Mouse (Mus musculus) CH12F3 (cell line): ENCODE measurements at regions not wholly inside any gene's neighbourhood (a gene's known extent, or its start where the extent isn't known, plus 50 kb on each side); places are given as distances from the start of the nearest gene placed in this dataset.

ENCODE experiments used
- in situ Hi-C: fragments of 300-500 bp; cut with MboI; formaldehyde crosslinking; loops from 2 replicates; pipeline ENCODE4 v1.14.3; 2020; ENCODE audit warnings: low sequenced_read_pairs

DNA sequence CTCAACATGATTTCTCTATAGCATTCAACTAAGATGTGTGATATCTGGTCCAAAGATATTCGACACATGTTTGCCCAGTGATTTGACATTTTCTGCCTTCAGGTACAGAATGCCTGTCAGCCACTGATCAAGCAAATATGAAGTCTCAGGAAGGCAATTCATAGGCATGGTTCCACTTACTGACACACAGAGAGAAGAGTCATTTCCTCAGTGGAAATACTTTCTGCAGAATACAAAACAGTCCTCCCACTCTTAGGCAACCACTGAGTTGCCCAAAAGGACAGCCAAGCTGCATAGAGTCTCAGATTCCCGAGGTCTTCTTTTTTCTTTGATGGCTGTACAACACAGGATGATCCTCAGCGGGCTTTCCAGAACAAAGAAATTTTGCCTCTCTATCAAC, 110.9 kb downstream of the Ndufa4 start:
- in situ Hi-C loops: loop anchor here (25.0 kb wide), 1 partner anchor 116 kb away; the partner anchor contains the start of genes Ndufa4 and Phf14

DNA sequence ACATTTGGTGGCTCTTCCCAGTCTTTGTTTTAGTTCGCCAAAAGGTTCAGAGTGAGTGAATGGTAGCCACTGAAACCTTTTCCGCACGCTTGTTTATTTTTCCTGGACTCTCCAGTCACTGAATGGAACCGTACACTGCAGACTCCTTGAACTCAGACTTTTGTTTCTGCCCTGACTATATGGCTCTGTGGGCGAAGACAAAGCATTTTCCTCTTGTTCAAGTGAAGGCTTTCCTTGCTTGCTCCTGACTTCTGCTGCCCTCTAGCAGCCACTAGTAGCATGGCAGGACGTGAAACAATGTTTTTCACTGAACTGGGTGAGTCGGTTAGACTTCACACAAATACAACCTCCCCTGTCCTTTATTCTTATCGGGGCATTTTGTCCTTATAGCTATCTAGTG, 113.9 kb downstream of the Ndufa4 start:
- in situ Hi-C loops: loop anchor here (25.0 kb wide), 1 partner anchor 119 kb away; the partner anchor contains the start of genes Ndufa4 and Phf14

DNA sequence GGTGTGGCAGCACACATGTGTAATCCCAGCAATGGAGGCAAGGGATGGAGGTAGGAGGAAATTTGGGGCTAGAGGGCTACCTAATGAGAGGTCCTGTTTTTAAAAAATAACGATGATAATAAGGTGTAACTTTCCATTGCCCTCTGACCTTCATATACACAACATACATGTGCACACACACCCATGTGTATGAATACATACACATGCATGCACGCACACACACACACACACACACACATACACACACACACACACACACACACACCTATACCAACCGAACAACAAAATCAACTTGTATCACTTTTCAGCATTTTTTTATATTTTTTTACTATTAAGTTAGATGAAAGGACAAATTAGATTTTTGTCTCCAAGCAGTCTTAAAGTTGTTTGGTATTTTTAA, 115.1 kb downstream of the Ndufa4 start:
- in situ Hi-C loops: loop anchor here (25.0 kb wide), 1 partner anchor 120 kb away; the partner anchor contains the start of genes Ndufa4 and Phf14

DNA sequence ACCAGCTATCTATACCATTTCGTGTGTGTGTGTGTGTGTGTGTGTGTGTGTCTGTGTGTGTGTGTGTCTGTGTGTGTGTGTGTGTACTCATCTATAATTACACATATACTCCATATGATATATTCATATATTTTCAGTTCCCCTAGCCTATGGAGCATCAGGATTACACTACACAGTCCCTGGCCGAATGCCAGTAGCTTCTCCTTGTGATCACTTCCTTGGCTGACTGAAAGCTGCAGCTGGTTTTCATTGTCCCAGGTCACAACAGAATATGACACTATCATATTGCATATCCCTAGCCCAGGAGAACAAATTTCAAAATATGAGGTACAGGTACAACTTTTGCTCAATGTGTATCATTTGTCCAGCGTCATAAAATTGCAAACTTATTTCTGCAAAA, 116.2 kb downstream of the Ndufa4 start:
- in situ Hi-C loops: loop anchor here (25.0 kb wide), 1 partner anchor 121 kb away; the partner anchor contains the start of genes Ndufa4 and Phf14

DNA sequence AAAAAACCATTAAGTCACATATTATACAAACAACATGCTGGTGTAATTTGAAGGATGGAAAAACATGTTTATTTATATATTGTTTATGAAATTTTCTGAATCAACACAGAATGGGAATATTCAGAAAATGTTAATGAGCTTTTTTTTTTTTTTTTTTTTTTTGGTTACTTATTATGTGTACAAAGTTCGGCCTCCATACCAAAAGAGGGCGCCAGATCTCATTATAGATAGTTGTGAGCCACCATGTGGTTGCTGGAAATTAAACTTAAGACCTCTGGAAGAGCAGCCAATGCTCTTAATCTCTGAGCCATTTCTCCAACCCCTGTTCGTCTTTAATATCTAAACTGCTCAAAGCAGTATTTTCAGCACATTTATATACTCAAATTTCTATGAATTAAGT, 133.3 kb downstream of the Ndufa4 start:
- in situ Hi-C loops: no loop called here

DNA sequence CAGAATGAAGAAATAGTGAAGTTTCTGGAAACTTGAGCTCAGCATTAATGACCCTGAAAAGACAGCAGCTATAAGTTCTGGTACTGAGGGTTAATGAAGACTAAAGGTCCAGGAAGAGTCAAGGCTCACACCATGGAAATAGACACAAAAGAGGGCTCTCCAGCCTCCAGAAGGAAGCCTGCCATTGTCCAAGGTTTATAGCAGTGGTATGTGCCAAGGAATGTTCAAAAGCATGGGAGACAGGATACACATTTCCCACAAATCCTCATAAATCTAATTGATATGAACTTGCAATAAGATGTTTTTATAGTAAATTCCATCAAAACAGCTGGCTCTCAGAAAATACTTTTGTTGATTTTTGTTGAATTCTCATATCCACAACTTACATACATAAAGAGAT, 144.4 kb downstream of the Ndufa4 start:
- in situ Hi-C loops: no loop called here

DNA sequence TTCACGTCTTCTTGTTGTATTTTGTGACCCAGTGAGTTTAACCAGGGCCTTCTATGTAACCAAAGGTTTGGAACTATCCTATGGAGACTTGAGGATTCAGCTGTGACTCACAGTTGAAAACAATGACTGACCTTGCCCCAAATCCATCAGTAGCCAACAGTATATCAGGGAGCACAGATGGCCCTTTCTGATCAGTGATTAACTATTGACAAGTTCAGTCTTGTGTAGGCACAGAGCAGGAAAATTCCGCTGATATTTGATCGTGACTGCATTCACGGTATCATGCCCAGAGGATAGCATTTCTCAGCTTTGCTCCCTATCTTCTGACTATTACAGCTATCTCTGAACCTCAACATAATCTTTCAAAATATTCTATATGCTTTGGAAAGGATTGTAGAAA, 169.6 kb downstream of the Ndufa4 start:
- in situ Hi-C loops: no loop called here

DNA sequence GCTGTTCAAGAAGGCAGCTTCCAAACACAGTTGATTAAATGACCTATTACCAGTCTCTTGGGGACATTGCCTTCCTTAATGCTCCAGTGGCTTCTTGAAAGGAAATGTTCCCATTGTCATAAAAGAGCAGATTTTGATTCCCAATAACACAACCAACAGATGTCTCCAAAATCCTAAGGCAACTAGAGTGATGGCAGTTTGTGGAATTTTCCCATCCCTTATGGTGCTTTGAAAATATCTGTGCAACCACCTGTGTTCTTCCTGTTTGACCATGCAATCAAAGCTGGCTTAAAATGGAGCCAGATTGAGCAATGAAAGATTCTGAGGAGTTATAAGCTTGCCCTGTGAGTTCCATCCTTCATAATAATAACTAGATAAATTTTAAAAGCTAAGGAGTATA, 176.2 kb downstream of the Ndufa4 start:
- in situ Hi-C loops: no loop called here

DNA sequence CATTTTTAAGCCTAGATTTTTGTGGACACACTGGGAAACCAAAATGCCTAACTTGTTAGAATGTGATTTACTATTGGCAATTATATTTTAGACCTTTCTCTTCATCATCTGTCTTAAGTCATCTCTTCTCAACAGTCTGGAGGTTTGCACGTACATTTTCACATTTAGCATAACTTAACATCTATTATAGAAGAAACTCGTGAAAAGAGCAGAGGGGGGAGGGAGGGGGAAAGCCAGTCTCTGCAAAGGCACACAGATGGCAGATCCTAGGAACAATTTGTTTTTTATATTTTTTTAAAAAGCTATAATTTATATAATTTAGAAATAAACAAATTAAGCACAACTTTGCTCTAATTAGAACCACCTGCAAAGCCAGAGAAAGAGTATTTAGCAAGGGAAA, 176.6 kb downstream of the Ndufa4 start:
- in situ Hi-C loops: no loop called here

DNA sequence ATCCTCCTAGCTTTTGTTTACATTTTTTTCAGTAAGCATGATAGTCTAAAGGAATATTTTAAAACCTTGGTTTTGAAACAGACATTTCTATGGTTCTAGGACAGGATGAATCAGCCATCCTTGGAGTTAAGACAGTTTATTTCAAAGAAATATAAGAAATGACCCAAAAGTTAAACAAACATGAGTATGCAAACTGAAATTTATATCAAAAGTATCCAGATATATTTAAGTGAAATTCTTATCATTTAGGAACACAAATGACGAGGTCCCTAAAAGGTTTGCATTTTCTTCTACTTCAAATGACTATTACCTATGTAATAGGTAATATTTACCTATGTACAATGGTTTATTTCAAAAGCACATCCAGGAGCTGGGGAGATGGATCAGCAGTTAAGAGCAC, 179.5 kb downstream of the Ndufa4 start:
- in situ Hi-C loops: no loop called here

DNA sequence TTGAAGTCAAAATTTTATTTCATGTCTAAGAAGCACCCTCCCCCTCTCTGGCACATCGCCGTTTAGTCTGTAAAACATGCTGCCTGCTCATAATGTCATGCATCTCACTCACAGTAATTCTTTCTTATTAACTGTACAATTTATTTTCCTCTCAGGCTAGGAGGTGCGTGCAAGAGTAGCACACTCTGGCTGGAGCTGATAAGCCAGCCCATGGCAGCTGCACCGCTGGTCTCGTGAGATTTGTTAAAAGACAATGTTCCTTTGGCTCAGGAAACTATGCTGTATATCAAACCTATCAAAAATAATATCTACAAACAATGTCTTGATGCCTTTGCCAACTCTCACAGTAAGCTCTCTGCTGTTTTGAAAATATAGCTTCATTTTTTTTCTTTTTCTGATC, 179.9 kb downstream of the Ndufa4 start:
- in situ Hi-C loops: no loop called here

DNA sequence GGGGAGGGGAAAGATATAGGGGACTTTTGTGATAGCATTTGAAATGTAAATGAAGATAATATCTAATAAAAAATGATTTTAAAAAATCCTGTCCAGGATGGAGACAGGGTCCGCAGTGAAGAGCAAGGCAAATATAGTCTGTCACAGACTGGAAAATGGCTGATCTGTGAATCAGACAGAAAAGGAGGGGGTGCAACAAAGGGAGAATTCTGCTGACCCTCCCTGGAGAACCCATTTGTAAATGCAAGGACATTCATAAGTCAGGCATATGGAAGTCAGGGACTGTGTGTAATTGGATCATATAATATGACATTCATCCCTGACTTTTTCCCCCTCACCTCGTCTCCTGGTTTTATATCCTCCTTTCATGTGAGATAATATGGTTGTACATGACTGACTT, 183.8 kb downstream of the Ndufa4 start:
- in situ Hi-C loops: no loop called here

DNA sequence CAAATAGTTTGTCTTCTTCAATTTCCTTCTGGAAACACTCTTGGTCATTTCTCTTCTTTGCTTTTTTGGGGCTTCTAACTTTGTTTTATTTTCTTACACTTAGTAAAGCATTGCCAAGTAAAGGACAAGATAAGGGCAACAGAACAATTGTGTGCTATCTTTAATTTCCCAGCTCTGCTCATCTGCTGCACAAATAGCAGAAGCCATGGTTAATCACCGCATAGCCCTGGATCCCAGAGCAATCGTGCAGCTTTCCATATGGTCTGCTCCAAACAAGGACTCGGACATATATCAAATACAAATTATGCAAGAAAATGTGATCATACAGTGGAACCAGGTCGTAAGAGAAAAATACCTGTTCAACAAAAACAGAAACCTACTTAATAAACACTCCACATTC, 187.0 kb downstream of the Ndufa4 start:
- in situ Hi-C loops: no loop called here

DNA sequence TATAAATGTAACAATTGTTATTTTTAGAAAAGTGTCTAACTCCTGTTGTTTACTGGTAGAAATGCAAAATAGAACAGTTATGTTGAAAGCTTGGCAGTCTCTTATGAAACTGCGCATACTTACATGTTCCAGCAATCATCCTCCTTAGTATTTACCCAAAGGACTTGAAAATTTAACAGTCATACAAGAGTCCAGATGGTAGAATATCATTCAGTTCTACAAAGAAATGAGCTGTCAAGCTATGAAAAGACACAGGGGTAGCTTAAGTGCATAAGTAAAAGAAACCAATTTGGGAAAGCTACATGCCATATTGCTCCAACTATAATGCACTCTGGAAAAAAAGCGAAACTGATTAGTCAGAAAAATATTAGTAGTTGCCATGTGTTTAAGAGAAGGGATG, 196.7 kb downstream of the Ndufa4 start:
- in situ Hi-C loops: no loop called here

DNA sequence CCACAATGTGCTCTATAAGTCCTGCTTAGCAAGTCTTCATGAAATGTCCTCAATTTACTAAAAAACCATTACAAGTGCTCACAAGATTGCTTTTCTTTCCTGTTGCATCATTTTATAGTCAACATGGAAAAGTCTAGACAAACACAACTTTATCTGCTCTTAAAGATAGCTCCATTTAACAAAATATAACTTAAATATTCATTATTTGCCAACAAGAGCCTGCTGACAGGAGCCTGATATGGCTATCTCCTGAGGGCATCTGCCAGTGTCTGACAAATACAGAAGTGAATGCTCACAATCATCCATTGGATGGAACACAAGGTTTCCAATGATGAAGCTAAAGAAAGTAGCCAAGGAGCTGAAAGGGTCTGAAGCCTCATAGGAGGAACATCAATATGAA, 197.8 kb downstream of the Ndufa4 start:
- in situ Hi-C loops: no loop called here
